Mouse (Mus musculus) urinary bladder, postnatal 4 days (tissue): ENCODE measurements around the gene Siah1b.
A peak's percentile ranks its signal among the peaks of the same experiment; 100 is the strongest.

Experiments
- DNase-seq, 2 experiments: peaks; one replicate each; pipeline ENCODE4 v3.0.0; 2021 to 2022; ENCODE audit warnings: low spot score in 2 of 2

Siah1b gene

DNA sequence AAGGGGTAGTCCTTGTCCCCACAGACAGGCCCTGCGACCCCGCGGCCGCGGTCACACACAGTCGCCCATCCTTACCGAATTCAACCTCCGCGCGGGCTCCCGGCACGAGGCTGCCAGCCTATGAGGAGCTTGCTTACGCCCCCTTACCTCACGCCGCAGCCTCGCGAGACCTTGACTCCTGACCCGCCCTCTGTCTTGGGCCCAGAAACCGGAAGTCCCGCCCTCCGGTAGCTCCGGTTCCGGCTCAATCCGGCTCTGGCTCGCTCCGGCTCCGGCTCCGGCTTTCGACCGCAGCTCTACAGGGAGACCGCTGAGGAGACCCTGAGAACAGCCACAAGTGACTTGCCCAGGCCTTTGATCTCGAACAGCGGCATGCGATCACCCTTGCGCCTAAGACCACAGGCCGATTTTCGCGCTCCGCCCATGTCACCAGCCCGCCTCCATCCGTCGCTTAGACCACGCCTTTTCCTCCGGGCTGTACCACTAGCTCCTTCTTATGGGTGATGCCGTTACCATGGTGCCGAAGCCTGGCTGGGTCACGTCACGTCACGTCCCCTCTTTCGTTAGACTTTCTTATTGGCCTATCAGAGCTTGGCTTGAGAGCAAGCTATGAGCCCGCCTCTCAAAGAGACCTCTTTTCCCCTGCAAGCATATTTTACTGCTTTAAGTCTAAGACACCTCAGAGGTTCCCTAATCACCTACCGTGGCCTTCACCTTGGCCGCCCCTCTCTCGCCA is at the start of gene Siah1b:
TSS of gene Siah1b (minus strand) at position 454 of the 736 bp plus-strand sequence.
- peak; percentile 85 to 93 for DNase-seq

- no peak for DNase-seq
These were observed 47.6 kb upstream of the Siah1b start for GRCm38 (mm10) chrX:164123942-164124341.

- no peak for DNase-seq
These were observed 37.5 kb upstream of the Siah1b start for GRCm38 (mm10) chrX:164113744-164114143.

GRCm38 (mm10) chrX:164111146-164111545 is 34.9 kb upstream of the Siah1b start:
- DNase-seq = no peak

GRCm38 (mm10) chrX:164102656-164103055 is 26.4 kb upstream of the Siah1b start:
- DNase-seq = no peak

GRCm38 (mm10) chrX:164102198-164102597 is 25.9 kb upstream of the Siah1b start:
- no peak for DNase-seq

DNA sequence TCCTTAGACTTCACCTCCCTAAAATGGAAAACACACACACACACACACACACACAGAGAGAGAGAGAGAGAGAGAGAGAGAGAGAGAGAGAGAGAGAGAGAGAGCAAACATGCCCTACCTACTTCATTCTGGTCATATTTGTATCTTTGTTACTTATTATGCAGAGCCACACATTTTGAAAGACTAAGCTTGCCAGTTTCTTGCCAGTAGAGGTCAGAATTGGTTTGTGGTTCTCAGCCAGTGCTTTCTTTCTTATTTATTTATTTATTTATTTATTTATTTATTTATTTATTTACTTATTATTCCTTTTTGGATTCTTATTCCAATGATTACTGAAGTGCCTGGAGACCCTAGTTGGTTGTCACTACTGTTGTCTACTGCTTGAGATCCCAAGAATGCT is 25.2 kb upstream of the Siah1b start:
- no peak for DNase-seq

DNA sequence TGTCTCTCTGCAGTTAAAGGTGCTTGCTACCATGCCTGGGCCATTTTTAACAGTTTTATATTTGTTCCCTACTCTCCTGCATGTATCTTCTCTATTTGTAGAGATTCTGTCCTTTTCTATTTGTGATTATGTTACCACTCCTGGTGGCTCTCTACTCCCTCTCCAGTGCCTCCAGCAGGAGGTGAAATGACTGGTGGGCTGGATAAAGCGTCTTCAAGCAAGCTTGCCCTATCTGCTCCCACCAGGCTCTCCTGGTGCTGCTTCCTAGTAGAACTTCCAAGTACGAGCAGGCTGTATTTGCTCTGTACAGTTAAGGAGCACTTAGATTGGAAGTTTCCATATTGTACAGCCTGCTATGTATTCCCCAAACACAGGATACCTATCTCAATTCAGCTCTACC is 19.5 kb upstream of the Siah1b start:
- no peak for DNase-seq

DNA sequence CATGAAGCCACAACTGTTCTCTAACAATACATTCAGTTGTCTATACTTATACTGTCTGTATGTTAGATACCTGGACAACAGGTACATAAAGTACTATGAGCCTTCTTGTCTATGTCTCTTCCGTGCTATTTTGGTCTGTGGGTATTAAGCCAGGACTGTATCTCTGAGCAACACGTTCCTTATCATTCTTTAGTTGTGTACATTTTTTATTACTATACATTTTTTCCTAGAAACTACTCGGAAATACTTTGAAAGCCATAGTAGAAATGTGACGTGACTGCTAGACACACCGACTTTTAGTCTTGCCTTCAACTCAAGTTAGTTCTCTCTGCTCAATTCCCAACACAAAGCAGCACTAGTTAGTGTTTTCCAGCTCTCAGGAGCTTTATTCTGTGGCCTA is 17.1 kb upstream of the Siah1b start:
- DNase-seq = no peak

DNA sequence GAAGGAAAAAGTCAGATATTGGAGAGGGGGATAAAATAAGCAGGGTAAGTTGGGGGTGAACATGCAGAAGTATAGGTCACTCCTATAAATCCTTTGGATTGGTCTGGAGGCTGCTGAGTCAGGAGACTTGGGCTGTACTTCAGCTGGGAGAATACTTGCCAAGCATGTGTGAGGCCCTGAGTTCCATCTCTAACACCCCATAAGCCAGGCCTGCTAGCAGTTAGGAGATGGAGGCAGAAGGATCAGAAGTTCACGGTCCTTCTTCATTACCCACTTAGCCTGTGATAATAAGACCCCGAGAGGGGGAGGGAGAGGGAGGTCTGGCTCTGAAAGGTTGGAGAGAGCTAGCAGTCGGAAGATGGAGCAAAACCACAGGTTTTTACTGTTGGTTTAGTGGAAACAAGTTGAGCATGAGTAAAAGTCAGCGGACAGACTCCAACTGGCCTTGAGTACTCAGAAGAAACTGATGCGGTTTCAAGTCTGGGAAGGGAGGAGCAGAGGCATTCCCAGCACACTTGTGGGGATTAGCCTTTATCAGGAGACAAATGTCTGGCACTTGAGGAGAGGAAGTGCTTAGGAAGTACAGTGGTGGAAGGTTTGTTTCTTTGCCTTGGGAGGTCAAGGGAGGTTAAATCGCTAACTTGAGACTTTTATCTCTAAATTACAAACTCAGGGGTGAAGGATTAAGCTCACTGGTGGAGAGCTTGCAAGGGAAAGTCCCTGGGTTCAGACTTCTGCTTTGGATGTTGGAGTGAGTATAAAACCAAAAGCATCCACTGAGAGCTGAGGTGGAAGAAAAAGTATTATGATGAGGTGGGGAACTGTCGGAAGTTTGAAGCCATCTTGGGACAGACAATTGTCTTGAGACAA is 16.2 kb upstream of the Siah1b start:
- DNase-seq = no peak

DNA sequence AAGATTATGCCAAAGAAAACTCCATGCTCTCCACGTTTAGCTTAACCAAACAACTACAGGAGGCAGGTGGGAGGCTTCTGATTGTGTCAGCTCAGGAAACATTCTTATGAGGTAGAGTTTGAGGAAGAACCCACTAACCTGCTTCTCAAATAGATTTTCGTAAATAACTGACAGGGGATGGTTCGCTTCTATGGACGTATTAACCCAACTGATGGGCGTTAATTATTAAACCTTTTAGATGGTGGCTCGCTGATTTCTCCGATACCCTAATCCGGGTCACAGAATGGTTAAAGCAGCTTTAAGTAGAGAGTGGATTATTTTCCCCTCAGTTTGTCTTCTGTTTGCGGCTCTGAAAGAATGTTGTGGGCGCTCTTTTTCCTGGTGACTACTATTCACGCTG is 13.6 kb upstream of the Siah1b start:
- no peak for DNase-seq

- no peak for DNase-seq
These were observed 12.3 kb upstream of the Siah1b start, which contains the start of gene Cltrn for GRCm38 (mm10) chrX:164088582-164088981. TSS of gene Cltrn (plus strand) at chrX:164088830.

- no peak for DNase-seq
These were observed 5.7 kb upstream of the Siah1b start for GRCm38 (mm10) chrX:164082030-164082429.

DNA sequence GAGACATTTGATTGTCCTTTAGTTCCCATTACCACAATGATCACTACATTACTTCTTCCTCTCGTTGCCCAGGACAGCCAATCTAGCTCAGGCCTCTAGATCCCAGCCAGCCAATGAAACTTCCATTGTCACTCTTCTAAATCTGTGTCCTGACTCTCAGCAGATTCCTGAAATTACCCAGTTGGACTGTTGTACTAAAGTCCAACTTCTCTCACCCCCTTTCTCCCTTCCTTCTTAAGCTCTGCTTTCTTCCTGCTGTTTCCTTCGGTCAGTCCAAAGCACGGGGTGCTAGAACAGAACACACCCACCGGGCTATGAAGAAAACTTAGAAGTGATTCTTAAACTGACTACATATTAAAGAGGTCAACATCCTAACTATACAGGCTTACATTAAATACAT is 7.3 kb downstream of the Siah1b start:
- DNase-seq = no peak

GRCm38 (mm10) chrX:164066185-164066584 is 10.1 kb downstream of the Siah1b start:
- DNase-seq = peak; percentile 25 to 68

- no peak for DNase-seq
These were observed 17.2 kb downstream of the Siah1b start for GRCm38 (mm10) chrX:164059070-164059469.

DNA sequence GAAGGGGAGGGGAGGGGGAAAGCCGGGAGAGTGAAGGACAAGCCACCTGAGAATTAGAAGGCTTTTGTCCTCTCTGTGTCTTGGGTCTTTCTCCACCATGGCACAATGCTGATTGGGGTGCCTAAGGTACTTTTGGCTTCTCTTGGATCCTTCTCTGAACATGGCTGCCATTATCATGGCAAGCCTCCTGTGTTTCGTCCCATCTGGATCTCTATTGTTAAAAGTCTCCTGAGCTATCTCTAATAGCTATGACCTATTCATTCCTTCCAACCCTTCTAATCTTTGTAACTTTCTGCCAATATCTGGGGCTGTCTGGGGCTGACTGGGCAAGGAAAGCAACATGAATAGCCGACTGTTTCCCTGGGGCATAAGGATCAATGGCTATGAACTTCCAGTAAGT is 17.8 kb downstream of the Siah1b start:
- no peak for DNase-seq

GRCm38 (mm10) chrX:164055726-164056125 is 20.6 kb downstream of the Siah1b start:
- no peak for DNase-seq

DNA sequence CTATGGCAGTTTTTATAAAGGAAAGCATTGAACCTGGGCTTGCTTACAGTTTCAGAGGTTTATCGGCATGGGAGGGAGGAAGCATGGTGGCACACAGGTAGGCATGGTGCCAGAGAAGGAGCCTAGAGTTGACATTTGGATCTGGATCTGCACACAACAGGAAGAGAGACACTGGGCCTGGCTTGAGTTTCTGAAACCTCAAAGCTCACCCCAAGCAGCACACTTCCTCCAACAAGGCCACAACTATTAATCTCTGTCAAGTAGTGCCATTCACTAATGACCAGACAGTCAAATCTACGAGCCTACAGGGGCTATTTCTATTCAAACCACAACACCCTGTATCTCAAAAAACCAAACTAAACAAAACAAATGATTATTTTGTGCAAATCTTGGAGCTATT is 29.6 kb downstream of the Siah1b start:
- DNase-seq = no peak

DNA sequence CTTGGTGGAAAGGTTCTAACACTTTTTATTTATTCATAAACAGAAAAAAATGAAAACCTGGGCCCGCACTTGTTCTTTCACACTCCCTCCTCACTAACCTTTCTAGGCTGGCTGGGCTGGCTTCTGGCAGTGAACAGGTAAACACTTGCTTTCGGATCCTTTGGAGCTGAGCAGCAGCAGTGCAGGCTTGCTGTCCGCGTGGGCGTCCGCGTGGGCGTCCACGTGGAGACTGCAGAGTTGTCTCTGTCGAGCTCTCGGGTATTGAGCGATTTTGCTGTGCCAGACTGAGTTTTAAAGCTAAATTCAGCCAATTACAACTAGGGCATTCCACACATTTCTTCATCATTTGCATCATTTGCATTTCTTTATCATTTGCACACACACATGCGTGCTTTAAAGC is 34.2 kb downstream of the Siah1b start:
- no peak for DNase-seq

- no peak for DNase-seq
These were observed 37.4 kb downstream of the Siah1b start for GRCm38 (mm10) chrX:164038882-164039281.

DNA sequence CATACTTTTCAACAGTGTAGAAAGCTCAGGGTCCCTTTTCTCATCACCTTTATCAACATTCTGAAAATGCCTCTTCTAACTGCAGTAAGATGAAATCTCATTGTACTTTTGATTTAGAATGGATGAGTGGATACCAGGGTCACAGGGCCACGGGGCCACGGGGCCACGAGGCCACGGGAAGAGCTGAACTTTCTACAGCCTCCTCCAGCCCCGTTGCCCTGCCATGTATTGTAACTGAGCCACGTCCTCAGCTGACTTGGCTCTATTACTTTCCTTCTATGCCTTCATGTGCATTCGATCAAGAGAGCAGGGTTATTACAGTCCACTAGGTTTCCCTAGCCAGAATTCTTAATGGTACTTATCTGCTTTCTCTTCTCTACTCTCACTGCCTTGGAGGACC is 40.4 kb downstream of the Siah1b start:
- no peak for DNase-seq

GRCm38 (mm10) chrX:164035401-164035800 is 40.9 kb downstream of the Siah1b start:
- DNase-seq = no peak
